Mouse (Mus musculus) liver, adult 2 months (tissue): ENCODE results near the gene Il10. TPM values are rescaled to one million over a fixed set of nuclear protein-coding genes. Genes with fewer than 3 reads are reported as not detected.

Experiments used
- DNase-seq: peaks from one replicate; pipeline ENCODE4 v3.0.0-alpha.2; 2011; ENCODE audit warnings: low read depth, low spot score; ENCODE audit errors: extremely low read depth
- H3K27ac ChIP-seq: fragments of 200-500 bp; replicated peaks from 2 replicates; pipeline ENCODE4 v1.5.1; 2012; ENCODE audit warnings: low read depth, mild to moderate bottlenecking, control low read depth, inconsistent platforms, low read length; ENCODE audit not compliant: insufficient read depth
- H3K27me3 ChIP-seq: fragments of 200-500 bp; 2 replicates; pipeline ENCODE4 v1.6.1; 2012; ENCODE audit warnings: mild to moderate bottlenecking, moderate library complexity, low read length, inconsistent platforms; ENCODE audit not compliant: control insufficient read depth, insufficient read depth
- H3K36me3 ChIP-seq: fragments of 200-500 bp; 2 replicates; pipeline ENCODE4 v1.6.1; 2012; ENCODE audit warnings: low read length, inconsistent platforms; ENCODE audit not compliant: control insufficient read depth, insufficient read depth
- H3K4me1 ChIP-seq: fragments of 200-500 bp; 2 replicates; pipeline ENCODE4 v1.6.1; 2011; ENCODE audit warnings: low read length; ENCODE audit not compliant: control insufficient read depth, insufficient read depth
- H3K4me3 ChIP-seq: fragments of 200-500 bp; 2 replicates; pipeline ENCODE4 v1.5.1; 2011; ENCODE audit warnings: low read depth, mild to moderate bottlenecking, control low read depth, low read length, moderate library complexity; ENCODE audit not compliant: insufficient read depth
- H3K79me2 ChIP-seq: fragments of 200-500 bp; 2 replicates; pipeline ENCODE4 v1.6.1; 2012; ENCODE audit warnings: inconsistent platforms, mild to moderate bottlenecking, low read length, moderate library complexity; ENCODE audit not compliant: control insufficient read depth, insufficient read depth
- H3K9ac ChIP-seq: fragments of 200-500 bp; 2 replicates; pipeline ENCODE4 v1.6.1; 2012; ENCODE audit warnings: low read depth, mild to moderate bottlenecking, control low read depth, inconsistent platforms, low read length
- CTCF ChIP-seq: fragments of 200-500 bp; IDR thresholded peaks from 2 replicates; pipeline ENCODE4 v1.5.1; 2011; ENCODE audit warnings: low read depth, low read length, control low read depth
- POLR2A ChIP-seq: fragments of 200-500 bp; IDR thresholded peaks from 2 replicates; pipeline ENCODE4 v1.6.1; 2011; ENCODE audit warnings: low read length, control low read depth; ENCODE audit not compliant: insufficient read depth; ENCODE audit errors: extremely low read depth
- WGBS: fragments of 180-500 bp; shearing (Covaris S2); methylation state at CpG from one replicate; pipeline ENCODE4 v1.1.7; 2018; 5-methylcytosine and 5-hydroxymethylcytosine counted together
- polyA plus RNA-seq: library from polyadenylated mRNA; depleted of rRNA; stranded (reverse); fragments of >200 nt; gene quantifications from 2 replicates; pipeline ENCODE4 v1.2.3, GENCODE M21; 2012
- total RNA-seq: library from RNA; depleted of rRNA; stranded (reverse); fragments of >200 nt; gene quantifications from 2 replicates; pipeline ENCODE4 v1.2.3, GENCODE M21; 2014

Il10 gene
- total and polyA plus RNA-seq, 2 experiments = 0.28 TPM; not detected in 1

DNA sequence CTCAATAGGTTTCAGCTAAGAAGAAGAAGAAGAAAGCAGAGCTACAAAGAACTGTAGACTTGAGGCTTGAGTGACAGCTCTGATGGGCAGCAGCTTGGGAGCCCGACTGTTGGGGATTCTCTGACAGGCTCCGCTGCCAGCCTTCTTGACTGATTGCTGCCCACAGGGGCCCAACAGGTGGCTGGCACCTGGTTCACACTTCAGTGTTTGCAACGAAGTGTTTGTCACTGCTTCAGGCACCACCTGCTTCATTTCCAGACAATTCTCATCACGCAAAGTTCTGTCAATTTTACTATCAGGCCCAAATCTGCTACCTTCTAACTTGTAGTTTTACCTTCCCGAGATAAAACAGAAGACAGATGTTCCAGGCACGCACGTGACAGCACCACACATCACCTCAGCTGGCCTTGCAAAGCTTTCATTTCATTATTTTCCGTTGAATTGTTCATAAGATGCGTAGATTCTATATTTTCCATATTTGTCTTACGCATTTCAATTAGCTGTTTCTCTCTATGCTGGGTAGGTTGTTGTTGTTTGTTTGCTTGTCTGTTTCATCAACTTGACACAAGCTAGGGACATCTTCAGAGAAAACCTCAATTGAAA lies 18.9 kb downstream of the Il10 start:
- no peak overlapping the region for H3K27ac ChIP-seq
- no peak overlapping the region for H3K9ac ChIP-seq
- H3K4me1 ChIP-seq = peaks cover 3% of the 10 kb centered on the region; the same call in 1 of the 2 replicates
- H3K36me3 ChIP-seq = no peaks in the 10 kb centered on the region
- H3K27me3 ChIP-seq = no peaks in the 10 kb centered on the region
- H3K4me3 ChIP-seq = no peak overlapping the region
- WGBS = 92% methylated on average over 10 of the region's 10 CpGs
- H3K79me2 ChIP-seq = no peaks in the 10 kb centered on the region
- TF ChIP-seq CTCF (no peak), POLR2A (no peak)
- no peak for DNase-seq

GRCm38 (mm10) chr1:131039479-131039878 lies 19.8 kb downstream of the Il10 start:
- TF ChIP-seq CTCF = no peak
- TF ChIP-seq POLR2A = no peak
- H3K27ac ChIP-seq = no peak overlapping the region
- no peak overlapping the region for H3K9ac ChIP-seq
- 76% methylated on average over 5 of the region's 5 CpGs for WGBS
- no peak overlapping the region for H3K4me3 ChIP-seq
- no peaks in the 10 kb centered on the region for H3K27me3 ChIP-seq
- no peak for DNase-seq
- peaks cover 3% of the 10 kb centered on the region; the same call in 1 of the 2 replicates for H3K4me1 ChIP-seq
- no peaks in the 10 kb centered on the region for H3K36me3 ChIP-seq
- H3K79me2 ChIP-seq = no peaks in the 10 kb centered on the region

DNA sequence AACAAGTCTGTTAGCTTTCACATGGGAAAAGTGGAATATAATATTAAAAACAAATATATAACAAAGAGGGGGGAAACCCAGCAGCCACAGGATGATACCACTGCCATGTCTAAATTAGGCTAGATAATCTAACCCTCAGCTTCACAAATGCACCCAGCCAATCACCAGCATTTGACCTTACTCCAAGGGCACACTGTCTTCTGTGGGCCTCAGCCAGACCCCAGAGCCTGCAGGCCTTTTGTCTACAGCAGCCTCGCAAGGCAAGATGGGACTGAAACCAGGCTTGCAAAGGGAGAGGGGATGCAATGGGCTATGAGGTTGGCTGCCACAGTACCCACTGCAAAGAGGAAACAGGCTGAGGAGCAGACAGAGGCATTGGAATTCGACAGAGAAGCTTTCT lies 22.6 kb downstream of the Il10 start:
- Histone ChIP-seq H3K4me3 (no peak overlapping the region), H3K79me2 (no peaks in the 10 kb centered on the region), H3K36me3 (no peaks in the 10 kb centered on the region), H3K27me3 (no peaks in the 10 kb centered on the region), H3K27ac (no peak overlapping the region), H3K4me1 (peaks cover 3% of the 10 kb centered on the region; the same call in 1 of the 2 replicates), H3K9ac (no peak overlapping the region)
- WGBS = 86% methylated on average over 2 of the region's 2 CpGs
- TF ChIP-seq CTCF (no peak), POLR2A (no peak)
- DNase-seq = no peak

- Histone ChIP-seq H3K27me3 (no peaks in the 10 kb centered on the region), H3K9ac (no peak overlapping the region), H3K4me1 (peaks cover 3% of the 10 kb centered on the region; the same call in 1 of the 2 replicates), H3K79me2 (no peaks in the 10 kb centered on the region), H3K36me3 (no peaks in the 10 kb centered on the region), H3K27ac (no peak overlapping the region), H3K4me3 (no peak overlapping the region)
- TF ChIP-seq POLR2A (no peak), CTCF (no peak)
- DNase-seq = no peak
- 96% methylated on average over 3 of the region's 3 CpGs for WGBS
These were observed 23.1 kb downstream of the Il10 start for GRCm38 (mm10) chr1:131042721-131043120.

DNA sequence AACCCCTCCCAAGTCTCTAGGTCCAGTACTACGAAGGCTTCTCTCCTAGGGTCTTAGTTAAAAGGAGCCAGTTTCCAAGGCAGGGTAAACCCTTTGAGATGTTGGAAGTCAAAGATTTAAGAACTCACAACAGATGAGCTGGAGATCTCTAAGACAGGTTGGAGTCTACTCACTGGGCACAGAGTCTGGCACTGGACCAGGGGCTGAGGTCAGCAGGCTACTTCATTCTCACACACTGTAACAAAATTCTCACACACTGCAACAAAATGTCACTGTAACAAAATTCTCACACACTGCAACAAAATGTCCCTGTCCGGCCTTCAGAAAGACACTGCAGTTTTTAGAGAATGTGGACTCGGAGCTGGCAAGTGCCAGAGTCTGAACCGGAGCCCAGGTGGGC lies 24.0 kb downstream of the Il10 start:
- Histone ChIP-seq H3K4me3 (no peak overlapping the region), H3K27ac (no peak overlapping the region), H3K79me2 (no peaks in the 10 kb centered on the region), H3K9ac (no peak overlapping the region), H3K27me3 (no peaks in the 10 kb centered on the region), H3K4me1 (peaks cover 4% of the 10 kb centered on the region; the same call in 1 of the 2 replicates), H3K36me3 (no peaks in the 10 kb centered on the region)
- DNase-seq = no peak
- TF ChIP-seq CTCF (no peak), POLR2A (no peak)
- WGBS = 96% methylated on average over 4 of the region's 4 CpGs

- no peaks in the 10 kb centered on the region for H3K79me2 ChIP-seq
- peaks cover 14% of the 10 kb centered on the region for H3K4me1 ChIP-seq
- no peak overlapping the region for H3K9ac ChIP-seq
- H3K36me3 ChIP-seq = no peaks in the 10 kb centered on the region
- H3K27me3 ChIP-seq = no peaks in the 10 kb centered on the region
- TF ChIP-seq POLR2A (no peak), CTCF (no peak)
- H3K27ac ChIP-seq = no peak overlapping the region
- DNase-seq = no peak
- no peak overlapping the region for H3K4me3 ChIP-seq
- WGBS = 84% methylated on average over 2 of the region's 2 CpGs
These were observed 26.2 kb downstream of the Il10 start for GRCm38 (mm10) chr1:131045723-131046355.
